Mouse (Mus musculus) embryonic fibroblast, embryonic 13.5 days (primary cell): ENCODE measurements around the gene Stx16.

Source experiments
- CTCF ChIP-seq: IDR thresholded peaks from 2 replicates; pipeline ENCODE4 v1.5.1; 2011; ENCODE audit warnings: mild to moderate bottlenecking, control low read depth, low read length, moderate library complexity, borderline replicate concordance; ENCODE audit not compliant: insufficient read depth
- POLR2A ChIP-seq: IDR thresholded peaks from 2 replicates; pipeline ENCODE4 v1.6.1; 2011; ENCODE audit warnings: low read depth, mild to moderate bottlenecking, control low read depth, low read length, moderate library complexity

DNA sequence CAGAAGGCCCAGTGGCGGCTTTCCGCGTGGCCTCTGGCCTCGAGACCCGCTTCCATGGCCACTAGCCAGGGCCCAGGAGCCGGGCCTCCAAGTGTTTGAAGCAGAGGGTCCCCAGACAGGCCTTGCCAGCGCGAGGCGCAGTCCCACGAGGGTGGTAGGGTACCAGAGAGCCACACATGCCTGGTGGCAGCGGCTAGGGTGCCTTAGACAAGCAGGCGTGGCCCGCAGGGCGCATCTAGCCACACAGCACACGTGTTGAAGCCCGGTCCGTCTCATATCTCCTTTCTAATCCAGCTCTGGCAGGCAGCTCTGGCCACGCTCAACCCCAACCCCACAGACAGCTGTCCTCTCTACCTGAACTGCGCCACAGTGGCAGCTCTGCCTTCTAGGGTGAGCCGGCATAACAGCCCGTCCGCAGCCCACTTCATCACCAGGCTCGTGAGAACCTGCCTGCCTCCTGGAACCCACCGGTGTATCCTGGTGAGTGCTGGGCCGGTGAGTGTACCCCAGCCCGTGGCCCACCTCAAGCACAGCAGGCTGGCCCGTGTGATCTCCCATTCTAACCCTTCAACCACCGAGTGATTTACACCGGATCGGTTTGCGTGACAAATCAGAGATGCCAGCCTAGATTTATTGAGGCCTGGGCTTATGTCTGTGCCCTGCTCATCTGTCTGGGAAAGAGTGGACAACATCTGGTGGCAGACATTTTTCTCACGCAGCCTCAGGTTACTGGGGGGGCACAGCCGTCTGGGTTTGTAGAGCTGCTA is 34.9 kb downstream of the Stx16 start:
- TF ChIP-seq CTCF (no peak), POLR2A (no peak)
